Mouse (Mus musculus): ENCODE measurements at regions not wholly inside any gene's neighbourhood (a gene's known extent, or its start where the extent isn't known, plus 50 kb on each side); places are given as distances from the start of the nearest gene placed in this dataset.

DNA sequence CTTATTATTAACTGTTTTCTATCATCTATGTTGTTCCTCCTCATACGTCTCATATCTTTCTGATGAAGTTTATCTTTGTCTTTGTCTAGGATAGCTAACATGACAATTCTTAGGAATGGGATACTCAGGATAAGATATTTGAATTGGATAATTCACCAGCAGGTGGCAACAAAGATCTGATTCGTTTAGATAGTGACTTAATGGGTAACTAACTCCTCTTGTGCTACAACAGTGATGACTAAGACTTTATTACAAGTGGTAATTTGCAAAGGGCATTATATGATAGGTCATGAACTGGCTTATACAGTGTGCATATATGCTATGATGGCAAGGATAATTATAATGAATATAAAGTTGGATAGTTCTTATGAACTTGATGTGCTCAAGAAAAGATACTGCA is 1207.9 kb downstream of the Nxph1 start:
- 68% methylated on average over 2 of the region's 2 CpGs for WGBS
- no peaks in the 10 kb centered on the region for H3K36me3 ChIP-seq

DNA sequence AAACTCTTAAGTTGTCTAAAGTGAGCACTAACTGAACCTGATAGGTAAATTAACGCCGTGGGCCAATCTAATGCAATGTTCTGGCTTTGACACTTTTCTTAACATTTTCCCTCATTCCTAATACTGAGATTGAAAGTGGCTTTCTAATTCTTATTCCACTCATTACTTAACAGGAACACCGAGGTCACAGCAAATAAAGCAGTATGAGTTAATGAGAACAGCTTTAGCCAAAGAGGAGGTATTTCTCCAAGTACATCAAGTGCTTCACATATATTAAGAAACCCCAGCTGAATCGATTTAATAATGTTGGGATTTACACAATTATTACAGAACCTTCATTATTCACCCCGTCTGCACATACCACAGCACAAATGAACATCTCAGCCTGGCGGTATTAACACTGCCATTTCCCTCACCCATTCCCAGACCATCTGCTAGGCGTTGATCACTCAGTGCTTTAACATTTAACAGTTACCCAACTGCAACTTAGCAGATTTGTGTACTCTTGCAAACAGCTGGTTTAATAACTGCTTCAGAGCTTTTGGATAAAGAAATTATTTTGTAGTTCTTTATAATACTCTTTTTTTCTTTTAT is 1233.5 kb downstream of the Nxph1 start:
- Histone ChIP-seq H3K4me2 (replicated peaks) (no peak overlapping the region), H3K27me3 (no peaks in the 10 kb centered on the region), H3K9me3 (no peaks in the 10 kb centered on the region), H3K27ac (no peak overlapping the region), H3K36me3 (no peaks in the 10 kb centered on the region), H3K4me3 (replicated peaks) (no peak overlapping the region), H3K4me1 (replicated peaks) (no peaks in the 10 kb centered on the region), H3K9ac (replicated peaks) (no peak overlapping the region)
- peak; percentile 86 for ATAC-seq
- WGBS: 64% methylated on average over 7 of the region's 7 CpGs

More for the DNA sequence above, 1207.9 kb downstream of the Nxph1 start:
- Histone ChIP-seq H3K27me3 (no peaks in the 10 kb centered on the region), H3K4me3 (replicated peaks) (no peak overlapping the region), H3K9ac (replicated peaks) (no peak overlapping the region), H3K4me1 (replicated peaks) (no peaks in the 10 kb centered on the region), H3K27ac (no peak overlapping the region), H3K9me3 (0 out of 2 replicates have a peak, but pooled peaks cover 2% of the 10 kb centered on the region), H3K4me2 (replicated peaks) (no peak overlapping the region)
- no peak for ATAC-seq

DNA sequence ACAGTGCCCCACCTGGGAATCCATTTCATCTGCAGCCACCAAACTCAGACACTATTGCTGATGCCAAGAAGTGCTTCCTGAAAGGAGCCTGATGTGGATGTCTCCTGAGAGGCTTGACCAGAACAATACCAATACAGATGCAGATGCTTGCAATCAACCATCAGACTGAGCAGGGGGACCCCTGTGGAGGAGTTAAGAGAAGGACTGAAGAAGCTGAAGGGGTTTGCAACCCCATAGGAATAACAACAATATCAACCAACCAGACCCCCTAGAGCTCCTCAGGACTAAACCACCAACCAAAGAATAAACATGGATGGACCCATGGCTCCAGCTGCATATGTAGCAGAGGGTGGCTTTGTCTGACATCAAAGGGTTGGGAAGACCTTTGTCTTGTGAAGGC is 1237.7 kb downstream of the Nxph1 start:
- H3K9me3 ChIP-seq: no peaks in the 10 kb centered on the region
- H3K4me3 ChIP-seq (replicated peaks): no peak overlapping the region
- no peaks in the 10 kb centered on the region for H3K27me3 ChIP-seq
- H3K4me2 ChIP-seq (replicated peaks): no peak overlapping the region
- no peaks in the 10 kb centered on the region for H3K4me1 ChIP-seq (replicated peaks)
- H3K36me3 ChIP-seq: no peaks in the 10 kb centered on the region
- ATAC-seq: no peak
- H3K27ac ChIP-seq: no peak overlapping the region
- H3K9ac ChIP-seq (replicated peaks): no peak overlapping the region

Measured in midbrain, embryonic 13.5 days (tissue).